Mouse (Mus musculus) adrenal gland, postnatal 4 days (tissue): ENCODE results near the gene Procr. TPM values are rescaled to one million over a fixed set of nuclear protein-coding genes. Genes with fewer than 3 reads are reported as not detected.

Experiments
- DNase-seq, 2 experiments: peaks; one replicate each; pipeline ENCODE4 v3.0.0; 2021 to 2022; ENCODE audit warnings: low spot score in 2 of 2, mixed read lengths in 2 of 2
- total RNA-seq, 2 experiments: library from RNA; stranded (reverse); gene quantifications; 2 replicates each; pipeline ENCODE4 v1.2.3; 2021

The Procr gene
- total RNA-seq, 2 experiments from 2014 or later: 30.2 to 32.7 TPM

DNA sequence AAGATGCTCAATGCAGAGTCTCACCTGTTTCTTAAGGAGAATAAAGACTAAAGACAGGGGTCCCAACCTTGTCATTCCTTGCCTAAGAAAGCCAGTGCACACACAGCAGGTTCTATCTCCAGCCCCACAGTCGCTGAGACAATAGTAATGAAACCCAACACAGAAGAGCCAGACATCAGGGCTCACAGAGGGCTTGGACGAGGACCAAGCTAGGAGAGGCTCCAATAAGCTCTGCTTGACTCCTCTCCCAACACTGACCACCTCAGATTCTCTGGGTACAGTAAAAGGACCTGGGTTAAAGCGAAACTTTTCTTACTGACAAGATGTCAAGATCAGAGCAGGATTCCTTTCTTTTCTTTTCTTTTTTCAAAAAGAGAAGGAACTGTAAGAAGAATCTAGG is 47.7 kb downstream of the Procr start:
- DNase-seq: no peak

- no peak for DNase-seq
These were observed 51.8 kb downstream of the Procr start for GRCm38 (mm10) chr2:155802761-155803160.

- no peak for DNase-seq
These were observed 53.1 kb downstream of the Procr start for GRCm38 (mm10) chr2:155804053-155804452.

Other genes starting within 250 kb of the Procr start
- 10 to 100 TPM; 20.5 to 26.1 TPM for gene Acss2, start 233.2 kb upstream of the Procr start, total RNA-seq
- 1 to 10 TPM; 7.5 to 8.2 TPM for gene Ggt7, start 232.9 kb upstream of the Procr start, total RNA-seq
- gene Gss, start 158.3 kb upstream of the Procr start, total RNA-seq: 10 to 100 TPM; 38.7 to 39.6 TPM
- 1 to 10 TPM in 1 of 2 experiments, under 1 TPM in 1; 0.62 to 1.8 TPM for gene Myh7b, start 139.9 kb upstream of the Procr start, total RNA-seq
- 100 to 1,000 TPM; 129 to 141 TPM for gene Trpc4ap, start 58.7 kb upstream of the Procr start, total RNA-seq
- gene Edem2, start 21.6 kb upstream of the Procr start, total RNA-seq: 10 to 100 TPM; 42.0 to 43.8 TPM
- not detected for gene Gm17581, start 15.3 kb upstream of the Procr start, total RNA-seq
- 1 to 10 TPM; 5.3 to 6.9 TPM for gene Mmp24, start 24.2 kb downstream of the Procr start, total RNA-seq
- gene BC029722, start 68.3 kb downstream of the Procr start, total RNA-seq: 10 to 100 TPM; 72.5 to 72.6 TPM
- gene Eif6, start 75.8 kb downstream of the Procr start, total RNA-seq: 100 to 1,000 TPM; 137 to 148 TPM
- gene Fam83c, start 83.7 kb downstream of the Procr start, total RNA-seq: not detected
- gene Uqcc1, start 179.2 kb downstream of the Procr start, total RNA-seq: 100 to 1,000 TPM in 1 of 2 experiments, 10 to 100 TPM in 1; 92.3 to 106 TPM
- gene Gm15557, start 189.6 kb downstream of the Procr start, total RNA-seq: not detected
- gene Gdf5, start 194.2 kb downstream of the Procr start, total RNA-seq: 1 to 10 TPM in 1 of 2 experiments, under 1 TPM in 1; 0.64 to 1.1 TPM
- gene Cep250, start 205.3 kb downstream of the Procr start, total RNA-seq: 10 to 100 TPM; 26.8 to 29.9 TPM